Mouse (Mus musculus) lung, postnatal 10 days (tissue): ENCODE measurements at regions not wholly inside any gene's neighbourhood (a gene's known extent, or its start where the extent isn't known, plus 50 kb on each side); places are given as distances from the start of the nearest gene placed in this dataset.
A peak's percentile ranks its signal among the peaks of the same experiment; 100 is the strongest.

Source experiments
- DNase-seq: peaks from one replicate; pipeline ENCODE4 v3.0.0; 2021

DNA sequence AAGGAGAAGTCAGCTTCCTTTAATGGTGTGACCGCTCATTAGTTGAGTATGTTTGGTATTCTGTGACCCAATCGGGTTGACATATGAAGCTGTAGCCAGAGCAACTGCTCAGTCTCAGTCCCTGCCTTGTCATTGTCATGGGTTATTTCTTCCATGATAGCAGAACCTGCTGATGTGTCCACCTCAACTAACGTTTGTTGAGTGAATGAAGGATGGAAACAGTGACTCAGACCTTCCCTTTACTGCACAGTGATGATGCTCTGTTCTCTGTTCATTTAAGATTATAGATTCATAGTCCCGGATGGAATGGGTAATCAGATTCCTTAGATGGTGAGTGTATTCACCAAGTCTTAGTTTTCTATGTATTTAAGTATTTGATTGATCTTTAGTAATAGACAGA, 493.3 kb upstream of the Adamts16 start:
- no peak for DNase-seq

DNA sequence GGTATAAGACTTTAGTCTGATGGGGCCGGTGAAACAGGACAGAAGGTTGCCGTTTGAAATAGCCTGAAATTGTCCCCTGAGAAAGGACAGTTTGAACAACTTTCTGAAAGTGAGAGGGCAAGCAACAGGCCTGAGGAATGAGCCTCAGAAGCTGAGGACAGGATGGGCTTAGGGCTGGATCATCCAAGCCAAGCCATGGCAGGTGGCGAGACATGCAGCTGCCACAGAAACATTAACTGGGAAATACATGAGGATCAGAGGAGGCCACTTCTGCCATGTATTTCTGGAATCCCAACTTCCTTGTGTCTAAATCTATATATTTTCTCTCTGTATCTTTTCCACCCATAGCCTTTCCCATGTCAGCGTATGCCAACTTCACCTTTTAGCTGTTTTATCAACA, 491.5 kb upstream of the Adamts16 start:
- DNase-seq: no peak

DNA sequence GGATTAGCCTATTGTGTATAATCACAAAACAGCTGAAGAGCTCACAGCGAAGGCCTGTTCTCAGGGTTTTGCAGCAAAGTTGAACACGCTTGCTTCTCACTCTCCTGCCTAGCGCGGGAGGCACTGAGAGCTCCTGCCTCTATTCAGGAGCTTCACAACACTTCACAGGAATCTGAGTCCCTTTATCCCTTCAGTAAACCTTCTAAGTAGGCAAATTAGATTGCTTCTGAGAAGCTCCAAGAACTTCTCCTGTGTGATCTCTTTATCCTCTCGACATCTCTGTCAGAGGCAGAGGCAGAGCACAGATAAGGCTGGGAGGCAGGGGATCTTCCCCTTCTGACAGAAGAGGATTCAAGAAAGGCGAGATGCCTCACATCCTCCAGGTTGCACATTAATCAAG, 488.7 kb upstream of the Adamts16 start:
- DNase-seq: no peak

DNA sequence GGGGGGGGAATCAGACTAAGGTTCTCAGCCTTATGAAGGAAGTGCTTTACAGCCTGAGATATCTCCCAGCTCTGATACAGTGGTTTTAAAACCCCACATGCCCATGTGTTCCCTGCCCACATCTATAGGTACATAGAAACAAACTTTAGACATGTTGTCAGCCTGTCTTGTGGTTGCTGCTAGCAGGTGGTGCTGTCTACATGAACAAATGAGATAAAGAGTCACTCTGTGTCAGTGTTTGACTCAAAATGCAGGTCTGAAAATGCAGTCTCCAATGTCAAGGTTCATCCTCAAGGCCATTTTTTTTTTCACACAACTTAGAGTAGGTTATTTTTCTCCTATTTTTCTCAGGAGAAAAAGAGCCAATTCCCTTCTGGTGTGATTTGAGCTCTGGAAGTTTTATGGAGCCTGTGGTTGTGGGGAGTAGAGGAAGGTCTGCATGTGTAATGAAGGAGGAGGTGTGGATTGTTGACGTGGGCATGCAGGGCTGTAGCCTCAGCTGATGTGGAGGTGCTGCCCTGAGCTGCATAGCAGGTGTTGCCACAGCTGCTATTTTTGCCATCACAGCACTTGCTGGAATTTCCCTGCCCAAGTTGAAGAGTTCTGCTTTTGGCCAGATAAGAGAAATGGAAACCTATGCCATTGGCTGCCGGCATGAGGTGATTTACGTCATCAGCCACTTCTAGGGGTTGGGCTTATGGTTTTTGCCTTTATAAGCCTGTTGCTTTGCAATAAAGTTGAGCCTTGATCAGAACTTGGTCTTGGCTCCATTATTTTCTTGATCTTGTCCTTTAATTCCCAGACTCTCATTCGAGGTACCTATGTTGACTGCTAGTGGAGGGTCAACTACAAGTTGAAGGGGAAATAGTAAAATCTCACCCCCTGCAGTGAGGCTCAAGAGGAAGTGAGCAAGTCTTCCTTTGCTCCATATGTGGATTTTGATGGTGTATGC, 486.5 kb upstream of the Adamts16 start:
- no peak for DNase-seq

DNA sequence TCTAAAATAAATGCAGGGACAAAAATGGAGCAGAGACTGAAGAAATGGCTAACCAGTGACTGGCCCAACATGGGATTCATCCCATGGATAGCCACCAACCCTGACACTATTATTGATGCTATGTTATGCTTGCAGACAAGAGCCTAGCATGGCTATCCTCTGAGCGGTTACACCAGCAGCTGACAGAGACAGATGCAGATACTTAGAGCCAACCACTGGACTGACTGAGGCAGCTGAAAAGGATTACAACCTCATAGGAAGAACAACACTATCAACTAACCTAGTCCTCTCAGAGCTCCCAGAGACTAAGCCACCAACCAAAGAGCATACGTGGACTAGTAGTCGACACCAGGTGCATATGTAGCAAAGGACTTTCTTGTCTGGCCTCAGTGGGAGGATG, 478.9 kb upstream of the Adamts16 start:
- DNase-seq: no peak

DNA sequence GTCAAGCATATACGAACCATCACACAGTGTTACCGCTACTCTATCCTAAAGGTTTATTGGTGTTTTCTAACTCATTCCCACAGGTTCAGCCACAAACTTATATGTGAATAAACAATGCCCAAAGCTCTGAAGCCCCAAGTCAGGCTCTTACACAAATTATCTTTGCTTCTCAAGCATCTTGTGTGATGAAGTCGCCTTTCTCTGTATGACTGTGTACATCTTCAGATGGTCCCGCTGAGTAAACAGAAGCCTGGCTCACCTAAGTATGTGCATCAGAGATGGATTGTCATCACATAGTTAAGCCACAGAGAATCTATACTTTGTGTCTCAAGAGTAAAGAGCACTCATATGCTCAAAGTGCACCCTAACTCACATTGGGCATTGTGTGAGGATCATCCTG, 462.3 kb upstream of the Adamts16 start:
- DNase-seq: no peak

DNA sequence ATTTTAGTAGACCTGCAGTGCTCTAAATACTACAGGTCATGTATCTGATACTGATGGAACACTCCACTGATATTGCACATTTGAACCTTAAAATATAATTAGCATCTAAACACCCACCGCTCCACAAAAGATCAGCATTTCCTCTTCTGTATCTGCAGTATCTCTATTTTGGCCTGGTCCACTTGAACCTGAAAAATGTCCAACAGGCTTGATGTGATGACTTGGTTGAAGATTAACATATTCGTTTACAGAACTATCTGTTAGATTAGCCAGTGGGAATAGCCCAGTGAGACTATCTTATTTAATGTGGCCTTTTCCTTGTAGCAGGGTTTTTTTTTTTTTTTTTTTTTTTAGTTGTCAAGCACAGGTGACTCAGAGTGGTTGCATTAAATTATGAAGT, 434.4 kb upstream of the Adamts16 start:
- no peak for DNase-seq

DNA sequence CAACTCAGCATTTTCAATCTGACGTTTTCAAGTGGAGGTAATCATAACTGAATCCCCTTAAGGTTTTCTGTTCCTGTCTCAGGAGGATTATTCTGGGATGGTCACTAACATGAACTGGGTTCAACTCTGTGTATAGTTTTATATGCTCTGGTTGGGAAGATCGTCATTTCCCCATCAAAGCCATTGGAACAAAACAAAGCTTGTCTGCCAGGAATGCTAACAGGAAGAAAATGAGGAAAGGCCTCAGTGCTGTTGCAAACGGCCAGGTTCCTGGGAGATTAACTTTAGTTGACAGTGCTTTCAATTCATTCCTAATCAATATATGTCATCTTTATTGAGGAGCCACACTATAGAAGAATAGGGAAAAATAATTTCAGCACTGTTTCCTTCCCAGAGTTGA, 432.5 kb upstream of the Adamts16 start:
- DNase-seq: no peak

DNA sequence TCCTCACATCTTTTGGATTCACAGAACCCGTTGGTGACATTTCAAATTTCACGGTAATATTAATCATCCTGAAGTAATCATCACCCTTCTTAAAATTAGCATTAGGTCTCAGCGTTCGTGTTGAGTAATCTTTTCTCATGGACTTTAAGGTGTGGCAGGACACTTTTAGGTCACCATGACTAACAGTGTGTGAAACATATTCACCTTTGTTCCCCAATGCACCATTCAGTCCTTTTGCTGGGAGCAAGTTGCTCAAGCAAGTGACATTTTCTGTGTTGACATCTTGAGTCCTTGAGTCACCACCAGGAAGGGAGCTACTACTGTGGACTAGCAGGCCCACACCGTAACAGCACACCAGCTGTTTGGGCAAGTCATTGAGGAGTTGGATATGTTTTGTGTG, 431.9 kb upstream of the Adamts16 start:
- no peak for DNase-seq

DNA sequence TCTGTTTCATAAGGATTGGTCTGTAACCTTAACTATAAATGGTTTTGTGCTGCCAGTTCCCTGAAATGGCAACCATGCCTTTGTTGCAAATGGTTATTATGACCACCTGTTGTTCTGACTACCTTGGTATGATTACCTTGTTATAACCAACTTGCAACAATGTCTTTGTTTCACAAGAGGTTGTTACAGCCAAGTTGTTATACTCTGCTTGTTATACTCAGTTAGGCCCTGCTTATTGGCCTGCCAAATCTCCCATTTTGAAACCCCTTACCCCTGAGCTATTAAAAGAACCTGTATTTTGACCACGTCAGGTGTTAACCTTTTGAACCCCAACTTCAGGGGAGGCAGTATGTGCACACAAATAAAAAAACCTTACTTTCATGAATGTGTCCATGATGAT, 431.5 kb upstream of the Adamts16 start:
- no peak for DNase-seq

DNA sequence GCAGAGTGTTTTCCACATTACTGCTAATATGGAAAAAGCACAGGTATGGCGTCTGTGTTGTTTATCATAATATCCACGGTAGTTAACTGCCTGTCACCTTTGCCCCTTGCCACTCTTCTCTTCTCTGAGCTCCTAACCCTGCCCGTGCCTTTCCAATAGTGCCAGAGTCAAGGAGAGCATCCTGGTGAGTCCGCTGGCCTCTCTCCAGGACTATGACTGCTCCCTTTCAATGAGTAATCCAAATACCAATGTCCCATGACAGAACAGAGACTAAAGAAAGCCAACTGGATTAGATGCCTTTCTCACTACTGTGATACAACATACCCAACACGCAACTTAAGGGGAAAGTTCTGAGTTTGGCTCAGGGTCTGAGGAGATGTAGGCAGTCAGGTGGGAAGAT, 430.8 kb upstream of the Adamts16 start:
- DNase-seq: no peak

DNA sequence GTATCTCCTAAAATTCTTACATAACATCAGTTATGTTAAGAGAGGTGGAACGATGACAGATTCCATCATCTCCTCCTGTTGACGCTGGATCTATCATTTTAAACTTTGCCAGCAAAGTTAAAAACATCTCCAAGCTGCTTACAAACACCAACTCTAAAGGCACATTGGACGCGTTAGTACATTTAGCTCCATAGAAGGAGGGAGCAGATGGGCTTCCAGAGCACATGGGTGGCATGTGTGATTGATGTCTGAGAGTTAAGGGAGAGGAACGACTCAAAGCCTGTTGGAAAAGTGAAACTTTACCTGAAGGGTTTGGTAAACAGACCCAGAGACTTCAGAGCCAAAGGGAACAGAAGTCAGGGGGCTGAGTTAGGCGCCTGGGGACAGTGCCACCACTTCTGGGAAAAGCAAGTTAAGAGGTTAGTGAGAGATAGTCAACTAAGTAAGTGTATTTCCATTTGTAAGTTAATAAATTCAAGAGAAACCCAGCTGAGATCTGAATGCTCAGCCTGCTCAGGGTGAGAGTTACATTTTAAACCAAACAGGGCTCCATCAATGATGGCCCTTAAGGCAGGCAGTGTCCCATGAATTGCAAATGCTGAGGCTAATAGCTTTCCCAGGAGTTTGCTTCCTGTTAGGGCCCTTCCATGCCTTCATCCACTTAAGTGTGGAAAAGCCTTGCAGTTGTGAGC, 430.3 kb upstream of the Adamts16 start:
- no peak for DNase-seq

DNA sequence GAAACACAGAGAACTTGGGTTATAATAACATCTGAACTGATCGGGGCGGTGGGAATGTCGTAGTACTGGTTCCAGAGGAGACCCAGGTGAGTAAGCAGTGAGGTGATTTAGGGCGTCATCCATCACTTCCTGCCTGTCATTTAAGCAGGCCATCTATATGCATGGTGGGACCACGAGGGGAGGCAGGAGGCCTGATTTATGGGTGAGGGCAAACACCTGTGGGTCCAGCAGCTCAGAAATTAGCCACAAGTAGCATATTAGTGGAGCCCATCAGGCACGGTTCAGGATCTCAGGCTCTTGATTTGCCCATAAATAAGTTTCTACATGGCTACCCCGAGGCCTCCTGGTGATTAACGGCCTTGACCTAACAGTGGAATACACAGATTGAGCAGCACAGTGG, 428.8 kb upstream of the Adamts16 start:
- DNase-seq: no peak

DNA sequence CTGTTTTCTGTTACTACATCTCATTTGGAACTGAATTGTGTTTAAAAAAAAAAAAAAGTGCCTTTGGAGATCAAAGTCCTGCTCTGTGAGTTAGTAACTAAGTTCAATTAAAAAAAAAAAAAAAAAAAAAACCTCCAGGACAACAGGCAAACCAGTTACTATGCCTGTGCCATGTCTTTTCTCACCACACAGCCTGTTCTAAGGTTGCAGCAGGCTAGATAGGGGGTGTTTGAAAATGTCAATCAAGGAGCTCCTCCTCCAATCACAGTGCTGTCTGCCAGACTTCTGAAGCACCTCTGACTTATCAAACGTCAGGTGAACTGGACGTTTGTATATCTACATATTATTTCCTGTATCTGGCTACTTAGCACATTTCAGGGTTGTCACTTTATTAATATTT, 427.9 kb upstream of the Adamts16 start:
- no peak for DNase-seq

DNA sequence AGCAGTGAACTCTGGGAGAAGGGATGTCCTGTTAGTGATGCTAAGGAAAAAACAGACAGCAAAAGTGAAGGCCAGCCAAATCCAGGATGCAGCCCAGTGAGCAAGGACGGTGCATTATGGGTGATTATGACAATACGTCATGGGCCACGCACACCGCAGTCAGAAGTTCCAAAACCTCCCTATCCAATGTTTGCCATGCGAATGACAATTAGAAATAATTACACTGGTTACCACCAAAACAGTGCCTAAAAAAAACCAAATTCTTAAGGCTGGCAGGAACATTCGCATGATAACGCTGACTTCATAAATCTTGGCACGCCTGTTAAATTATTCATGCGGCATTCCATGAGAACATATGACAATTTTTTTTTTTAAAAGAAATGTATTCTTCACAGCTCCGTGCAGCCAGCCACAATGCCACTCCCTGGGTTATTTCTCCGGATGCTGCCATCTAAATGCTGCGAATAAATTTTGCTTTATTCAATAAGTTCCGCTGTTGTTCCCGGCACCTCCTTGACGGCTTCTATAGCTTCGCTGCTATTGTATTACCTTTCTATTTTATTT, 421.8 kb upstream of the Adamts16 start:
- no peak for DNase-seq

DNA sequence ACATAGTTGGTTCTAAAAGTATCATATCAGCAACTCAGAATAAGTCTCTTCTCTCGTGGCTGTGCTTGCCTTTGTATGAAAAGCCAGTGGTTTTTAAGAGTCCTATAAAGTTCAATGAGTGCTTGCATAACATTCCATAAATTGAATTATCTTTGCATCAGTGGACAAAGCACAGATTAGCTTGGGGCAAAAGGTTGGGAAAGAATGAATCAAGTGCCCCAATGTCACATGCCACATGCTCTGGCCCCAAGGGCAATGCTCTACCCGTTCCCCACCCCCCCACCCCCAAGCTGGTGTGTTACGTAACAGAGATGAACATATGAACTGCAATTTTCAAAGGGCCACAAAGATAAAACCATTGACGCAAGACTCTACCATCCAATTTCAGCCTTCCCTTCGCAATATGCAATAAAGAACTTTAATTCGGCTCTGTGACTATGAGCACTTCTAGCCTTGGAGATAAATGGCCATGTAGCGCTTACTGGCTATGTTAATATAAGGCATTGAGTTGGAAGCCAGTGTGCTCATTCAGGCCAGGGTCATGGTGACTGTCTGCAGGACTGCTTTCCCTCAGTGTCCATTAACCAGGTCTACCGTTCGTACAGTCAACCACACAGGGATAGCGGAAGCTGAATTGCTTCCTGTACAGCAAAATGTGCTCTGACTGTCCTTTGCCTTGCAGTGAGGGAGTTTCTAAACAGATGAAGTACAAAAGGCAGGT, 421.1 kb upstream of the Adamts16 start:
- DNase-seq: no peak

DNA sequence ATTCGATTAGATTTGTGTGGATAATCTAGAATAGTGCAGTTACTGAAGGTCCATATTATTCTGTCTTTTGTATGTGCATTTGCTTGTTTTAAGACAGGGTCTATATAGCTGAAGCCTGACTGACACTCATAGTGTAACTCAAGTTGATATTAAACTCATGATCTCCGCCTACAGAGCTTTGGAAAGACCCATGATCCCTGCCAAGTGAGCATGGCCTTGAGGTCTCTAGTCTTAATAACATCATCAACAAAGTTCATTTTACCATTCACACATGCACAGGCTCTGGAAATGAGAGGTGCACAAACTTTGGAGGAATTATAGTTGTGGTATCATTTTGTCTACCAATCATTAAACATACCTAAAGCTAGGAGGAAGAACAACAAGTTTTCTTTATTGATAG, 412.4 kb upstream of the Adamts16 start:
- no peak for DNase-seq

DNA sequence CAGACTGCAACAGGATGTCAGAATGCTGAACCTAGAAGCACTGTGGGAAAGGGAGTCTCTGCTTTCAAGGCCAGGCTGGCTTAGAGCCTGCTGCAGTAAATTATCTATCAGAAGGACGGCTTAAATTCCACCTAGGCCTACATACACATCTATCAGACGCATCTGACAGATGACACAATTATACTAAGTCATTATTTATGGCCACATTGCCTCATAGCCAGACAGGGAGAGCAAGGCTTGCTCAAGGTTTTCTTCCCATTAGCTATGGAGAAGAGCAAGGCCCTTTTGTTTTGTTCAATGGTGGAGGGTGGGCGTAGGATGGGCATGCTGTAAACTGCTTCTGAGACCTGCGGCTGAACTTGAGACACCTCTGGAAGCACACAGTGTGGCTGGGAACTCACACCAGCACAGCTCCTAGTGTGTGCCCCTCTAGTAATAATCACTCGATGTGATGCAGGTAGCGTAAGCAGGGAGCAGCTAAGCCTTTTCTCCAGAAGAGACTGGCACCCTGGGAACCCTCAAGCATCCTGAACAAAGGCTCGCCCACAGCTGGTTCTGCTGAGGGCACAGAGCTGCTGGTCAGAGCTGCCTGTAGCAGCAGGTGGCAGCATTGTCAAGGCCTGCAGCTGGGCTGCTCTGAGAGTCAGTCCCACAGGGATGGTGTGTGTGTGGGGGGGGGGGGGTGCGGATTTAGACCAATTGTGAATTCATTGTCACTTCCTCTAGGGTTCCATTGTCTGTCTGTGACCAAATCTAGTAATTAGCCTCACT, 406.8 kb upstream of the Adamts16 start:
- DNase-seq: peak; percentile 18

DNA sequence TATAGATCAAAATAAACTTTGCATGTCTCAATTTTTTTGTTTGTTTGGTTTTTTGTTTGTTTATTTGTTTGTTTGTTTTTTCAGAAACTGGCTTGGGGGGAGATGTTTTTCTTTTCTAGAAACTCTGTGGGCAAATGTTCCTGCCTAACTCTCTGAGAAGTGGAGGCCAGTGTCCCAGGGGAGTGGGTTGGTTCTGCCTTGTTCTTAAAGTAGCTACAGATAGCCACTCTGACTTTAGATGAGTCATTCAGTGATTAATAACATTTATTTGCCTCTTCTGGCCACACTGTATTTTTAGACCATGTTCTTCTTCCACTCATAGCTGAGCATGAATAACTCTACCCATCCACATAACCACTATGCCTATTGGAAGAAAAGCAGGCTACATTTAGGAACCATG, 405.6 kb upstream of the Adamts16 start:
- no peak for DNase-seq

DNA sequence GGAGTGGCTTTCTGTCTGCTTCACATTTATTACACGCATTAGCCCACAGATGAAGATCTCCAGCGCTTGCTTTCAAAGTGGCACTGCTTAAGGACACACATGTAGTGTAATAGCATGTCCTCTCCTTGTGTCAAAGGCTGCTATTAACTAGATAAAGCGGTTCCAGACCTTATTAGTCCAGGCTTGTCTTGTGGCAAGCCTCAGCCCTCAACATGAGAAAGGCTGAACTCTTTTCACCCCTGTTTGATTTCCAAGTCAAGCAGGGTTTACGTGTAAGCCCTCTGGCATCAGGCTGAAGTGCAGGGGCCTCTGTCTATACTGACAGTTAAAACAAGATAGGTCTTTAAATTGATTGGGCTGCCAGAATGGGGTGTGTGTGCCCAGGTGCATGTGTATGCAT, 403.7 kb upstream of the Adamts16 start:
- no peak for DNase-seq

DNA sequence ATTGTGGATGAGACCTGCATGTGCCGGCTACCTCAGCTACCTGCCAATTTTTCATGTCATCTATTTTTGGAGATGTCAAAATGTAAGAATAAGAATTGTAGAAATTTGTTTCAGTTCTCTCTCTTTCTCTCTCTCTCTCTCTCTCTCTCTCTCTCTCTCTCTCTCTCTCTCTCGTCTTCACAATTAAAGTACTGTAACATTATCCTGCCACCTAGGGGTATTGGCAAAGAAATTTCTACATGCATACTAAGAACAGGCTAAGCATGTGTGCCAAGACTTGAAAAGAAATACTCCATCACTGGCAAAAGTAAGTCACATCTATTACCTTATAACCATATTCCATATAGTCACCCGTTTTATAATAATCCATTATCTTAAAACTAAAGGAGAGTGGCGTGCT, 398.2 kb upstream of the Adamts16 start:
- DNase-seq: no peak

DNA sequence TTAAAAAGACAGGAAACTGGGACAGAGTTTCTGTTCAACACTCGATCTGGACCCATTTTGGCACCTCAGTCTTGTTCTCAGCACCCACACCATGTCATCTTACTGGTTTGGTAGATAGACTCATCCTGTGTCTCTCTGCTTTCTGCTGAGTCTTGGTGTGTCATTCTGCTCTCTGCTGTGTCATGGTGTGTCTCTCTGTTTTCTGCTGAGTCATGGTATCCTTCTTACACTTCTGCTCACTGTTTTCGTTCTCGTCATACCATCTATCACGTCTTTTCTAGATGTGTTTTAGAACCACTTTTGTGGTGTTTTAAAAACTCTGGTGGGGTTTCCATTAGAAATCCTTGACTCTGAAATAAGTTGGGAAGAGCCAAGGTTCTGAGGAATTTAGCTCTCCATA, 393.7 kb upstream of the Adamts16 start:
- DNase-seq: no peak

DNA sequence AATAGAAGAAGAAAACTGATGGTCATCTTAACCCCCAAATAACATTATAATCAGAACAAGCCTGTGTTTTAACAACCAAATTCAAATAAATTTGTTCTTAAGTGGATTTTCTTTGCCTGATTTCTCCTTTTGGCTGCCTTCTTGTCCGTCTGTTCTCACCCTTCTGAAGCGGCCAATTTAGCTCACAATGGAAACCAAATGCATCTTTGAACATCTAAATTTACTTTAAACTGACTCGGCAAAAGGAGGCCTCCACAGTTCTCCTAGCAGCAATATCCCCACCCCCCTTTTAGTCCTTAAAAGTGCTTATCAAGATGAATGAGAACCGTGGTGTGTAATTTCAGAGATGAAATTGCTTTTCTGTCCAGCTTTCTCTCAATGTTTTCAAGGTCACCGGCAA, 389.6 kb upstream of the Adamts16 start:
- DNase-seq: no peak
